Mouse (Mus musculus) induced T-regulatory cell, adult 2 months (primary cell): ENCODE results near the gene Asb9.

ENCODE experiments used
- DNase-seq: peaks from one replicate; pipeline ENCODE4 v3.0.0-alpha.2; 2012; ENCODE audit warnings: low read depth

The Asb9 gene

DNA sequence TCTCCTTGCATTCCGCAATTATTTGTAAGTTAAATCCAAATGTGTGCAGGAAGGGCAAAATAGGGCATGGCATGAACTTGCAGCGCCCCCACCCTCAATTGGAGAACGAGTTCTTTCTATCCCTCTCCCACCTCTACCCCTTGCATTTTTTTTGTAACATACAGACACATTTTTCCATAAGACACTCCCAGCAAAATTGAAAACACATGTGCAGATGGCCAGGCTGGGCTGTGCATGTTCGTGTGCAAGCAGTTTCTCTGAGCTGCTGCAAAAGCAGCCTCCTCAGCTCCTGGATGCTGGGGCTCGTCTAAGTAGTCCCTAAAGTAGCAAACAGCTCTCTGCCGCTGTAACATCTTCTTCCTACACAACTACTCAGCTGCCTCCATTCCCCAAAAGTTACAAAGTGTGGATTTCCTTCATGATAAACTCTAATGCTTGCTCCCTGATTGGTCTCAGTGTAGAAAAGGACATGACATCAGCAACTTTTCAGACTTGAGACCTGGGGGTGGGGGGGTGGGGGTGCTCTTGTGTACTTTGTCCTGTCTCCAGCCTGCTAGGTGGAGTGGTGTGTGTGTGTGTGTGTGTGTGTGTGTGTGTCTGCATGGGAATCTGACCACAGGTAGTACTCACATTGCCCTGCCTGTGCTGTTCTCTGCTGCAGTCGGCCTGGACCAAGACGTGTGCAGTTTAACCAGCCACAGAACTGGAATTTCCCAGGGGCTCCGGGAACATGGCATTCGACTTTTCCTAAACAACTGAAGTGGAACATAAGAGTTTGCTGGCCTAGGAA is at the start of gene Asb9:
Asb9 (plus strand) TSS at position 619 of the 790 bp plus-strand sequence.
- no peak for DNase-seq

DNA sequence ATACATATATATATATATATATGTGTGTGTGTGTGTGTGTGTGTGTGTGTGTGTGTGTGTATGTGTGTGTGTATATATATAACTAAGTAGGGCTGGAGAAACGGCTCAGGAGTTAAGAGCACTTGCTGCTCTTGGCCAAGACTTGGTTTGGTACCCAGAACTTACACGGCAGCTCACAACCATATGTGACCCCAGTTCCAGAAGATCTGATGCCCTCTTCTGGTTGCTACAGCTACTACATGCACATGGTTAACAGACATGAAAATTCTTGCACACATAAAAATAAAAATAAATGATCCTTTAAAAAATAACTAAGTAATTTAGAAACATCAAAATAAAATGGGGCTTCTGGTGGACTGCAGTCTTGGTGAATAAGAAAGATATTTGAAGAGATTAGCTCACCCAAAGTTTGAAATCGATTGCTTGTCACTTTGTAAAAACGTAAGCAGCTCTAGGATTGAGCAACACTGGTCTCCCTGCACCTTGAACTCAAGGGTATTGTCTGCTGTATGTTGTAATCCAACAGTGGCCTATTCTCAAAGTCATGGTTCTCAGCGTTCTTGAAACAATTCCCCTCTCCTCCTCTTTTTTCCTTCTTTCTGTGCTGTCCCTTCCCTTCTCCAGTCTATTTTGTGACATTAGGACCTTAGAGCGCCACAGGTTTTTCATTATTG is 46.8 kb upstream of the Asb9 start:
- DNase-seq: no peak

DNA sequence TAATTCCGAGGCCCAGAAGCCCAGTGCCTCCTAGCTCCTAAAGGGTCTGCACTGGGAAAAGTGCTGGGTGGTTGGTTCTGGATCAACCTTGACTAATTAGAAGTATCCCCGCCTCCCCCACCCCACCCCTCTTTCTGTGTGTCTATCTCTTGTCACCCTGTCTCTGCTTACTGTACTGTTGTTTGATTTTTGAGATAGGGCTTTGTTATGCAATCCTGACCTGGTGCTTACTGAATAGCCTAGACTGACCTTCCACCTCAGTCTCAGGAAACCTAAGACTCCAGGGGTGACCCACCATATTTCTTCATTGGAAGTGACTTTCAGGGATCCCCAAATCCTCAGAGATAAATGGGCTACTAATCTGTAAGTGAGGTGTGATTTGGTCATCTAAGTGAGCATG is 3.9 kb upstream of the Asb9 start:
- no peak for DNase-seq

DNA sequence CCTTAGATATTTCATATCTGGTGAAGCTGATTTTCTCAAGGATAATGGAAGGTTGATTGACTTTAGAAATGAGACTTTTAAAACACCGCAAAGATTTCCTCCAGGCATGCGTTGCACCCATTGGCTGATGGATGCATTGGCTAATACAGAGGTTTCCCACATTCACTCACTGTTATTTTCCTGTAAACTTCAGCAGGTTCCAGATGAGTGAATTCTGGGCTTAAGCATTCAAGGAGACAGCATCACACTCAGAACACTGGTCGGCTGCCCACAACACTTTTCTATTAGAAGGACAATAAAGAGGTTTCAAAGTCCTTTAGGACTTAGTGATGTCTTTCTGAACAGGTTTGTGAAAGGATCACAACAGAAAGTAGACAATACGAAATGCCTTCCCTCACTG is 941 bp downstream of the Asb9 start:
- no peak for DNase-seq

DNA sequence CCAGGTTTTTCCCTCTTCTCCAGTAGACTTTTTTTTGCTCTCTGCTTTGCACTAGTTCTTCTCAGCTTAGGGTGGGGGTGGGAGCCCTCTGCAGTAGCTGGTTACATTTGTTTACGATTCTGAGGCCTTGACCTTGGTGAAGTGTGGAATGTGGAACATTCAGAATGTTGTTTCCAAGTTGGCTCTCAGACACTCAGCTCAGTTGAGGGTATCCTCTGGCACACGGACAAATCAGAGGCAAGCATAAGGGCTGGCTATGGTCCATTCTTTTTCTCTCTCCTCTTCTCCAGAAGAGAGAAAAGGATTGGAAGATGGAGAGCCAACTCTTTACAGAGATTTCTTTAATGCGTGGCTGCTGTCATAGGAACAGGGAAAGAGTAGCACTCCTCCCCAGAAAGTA is 2.6 kb downstream of the Asb9 start:
- no peak for DNase-seq

DNA sequence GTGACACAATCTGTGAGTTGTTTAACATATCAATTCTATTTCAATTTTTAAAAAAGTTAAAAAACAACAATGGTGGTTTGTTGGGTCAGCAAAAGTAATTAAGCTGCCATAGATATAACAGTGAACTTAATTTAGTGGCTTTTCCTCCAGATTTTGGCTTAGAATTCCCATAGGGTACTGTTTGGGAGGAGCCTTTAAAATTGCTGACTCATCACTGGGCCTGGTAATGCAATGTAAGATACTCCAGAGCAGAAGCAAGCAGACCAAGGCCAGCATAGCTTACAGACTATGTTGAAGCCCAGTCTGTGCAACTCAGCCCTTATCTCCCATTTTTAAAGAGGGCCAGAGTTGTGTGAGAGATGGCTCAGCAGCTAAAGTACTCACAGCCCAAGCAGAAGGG is 16.0 kb downstream of the Asb9 start:
- no peak for DNase-seq

DNA sequence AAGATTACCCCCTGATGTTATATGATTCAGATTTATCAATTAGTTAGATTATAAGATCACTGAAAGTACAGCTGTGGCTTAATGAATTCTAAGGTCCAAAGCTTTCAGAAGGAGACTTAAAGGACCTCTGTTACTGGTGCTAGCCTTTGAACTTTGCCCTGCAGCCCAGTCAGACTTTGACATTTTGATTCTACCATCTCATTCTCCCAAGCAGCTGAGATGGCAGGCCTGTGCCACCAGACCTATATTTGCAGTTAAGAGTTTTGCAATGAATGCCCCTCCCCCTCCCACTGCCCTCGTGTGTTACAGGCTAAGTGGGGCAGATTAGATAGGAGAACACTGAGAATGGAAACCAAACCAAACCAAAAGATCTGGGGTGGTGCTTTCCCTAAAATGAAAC is 20.4 kb downstream of the Asb9 start:
- DNase-seq: no peak

DNA sequence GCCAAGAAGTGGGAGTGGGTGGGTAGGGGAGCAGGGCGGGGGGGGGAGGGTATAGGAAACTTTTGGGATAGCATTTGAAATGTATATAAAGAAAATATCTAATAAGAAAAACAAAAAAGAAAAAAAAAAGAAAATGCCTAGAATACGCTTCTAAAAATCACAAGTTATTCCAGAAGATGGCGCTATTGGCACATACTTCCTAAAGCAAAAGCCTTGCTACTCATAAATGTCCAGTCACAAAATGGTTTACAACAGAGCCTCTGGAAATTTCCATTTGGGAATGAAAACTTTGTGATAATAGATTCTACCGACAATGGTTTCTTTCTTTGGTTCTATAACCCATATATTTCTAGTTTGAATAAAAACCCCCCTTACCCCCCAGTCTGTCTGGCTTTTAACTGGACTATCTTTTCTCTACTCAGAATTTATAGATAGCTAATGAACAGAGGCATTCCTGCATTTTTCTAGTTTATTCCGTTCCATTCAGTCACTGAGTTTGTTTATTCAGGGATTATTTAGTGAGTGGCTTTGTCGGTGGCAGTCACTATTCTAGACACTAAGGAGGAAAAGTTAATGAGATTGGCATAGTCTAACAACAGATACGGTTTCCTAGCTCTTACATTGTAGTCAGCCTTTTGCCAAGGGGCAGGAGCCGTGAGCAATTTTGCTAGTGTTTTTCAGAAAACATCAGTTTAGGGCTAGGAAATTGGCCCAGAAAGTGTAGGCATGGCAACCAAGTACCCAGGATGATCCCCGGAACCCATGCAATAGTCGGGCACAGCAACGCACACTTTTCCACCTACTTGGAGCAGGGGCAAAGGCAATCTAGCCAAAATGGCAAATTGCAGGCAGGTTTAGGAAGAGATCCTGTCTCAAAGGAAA is 35.5 kb downstream of the Asb9 start:
- DNase-seq: peak; percentile 18

DNA sequence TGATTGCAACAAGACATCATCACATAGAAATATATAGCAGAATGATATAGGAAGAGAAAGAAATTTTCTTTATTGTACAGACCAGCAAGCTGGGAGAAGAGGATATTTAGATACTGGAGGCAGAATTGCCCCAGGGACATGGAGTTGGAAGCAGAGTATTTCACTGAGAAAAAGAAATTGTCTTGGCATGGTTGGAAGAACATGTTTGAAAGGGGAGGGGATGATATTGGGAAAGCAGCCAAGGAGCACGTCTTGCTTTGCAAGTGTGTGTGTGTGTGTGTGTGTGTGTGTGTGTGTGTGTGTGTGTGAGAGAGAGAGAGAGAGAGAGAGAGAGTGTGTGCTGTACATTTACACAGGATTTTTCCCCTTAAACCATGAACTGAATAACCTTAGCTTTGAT is 64.1 kb downstream of the Asb9 start:
- no peak for DNase-seq

DNA sequence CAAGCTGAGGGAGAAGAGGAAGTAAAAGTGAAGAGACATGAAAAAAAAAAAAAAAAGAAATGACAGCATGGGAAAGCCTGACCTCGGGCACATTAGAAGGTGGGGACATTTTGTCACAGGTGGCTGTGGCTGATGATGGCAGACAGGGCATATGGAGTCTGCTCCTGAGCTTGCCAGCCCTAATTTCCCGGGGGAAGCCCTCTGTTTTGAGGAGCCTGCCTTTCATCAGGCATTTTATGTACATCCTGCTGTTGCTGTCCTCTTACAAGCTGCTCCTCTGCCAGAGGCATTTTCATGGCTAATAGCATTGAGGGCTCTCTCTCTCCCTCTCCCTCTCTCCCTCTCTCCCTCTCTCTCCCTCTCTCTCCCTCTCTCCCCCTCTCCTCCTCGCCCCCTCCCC is 70.8 kb downstream of the Asb9 start:
- no peak for DNase-seq
